Mouse (Mus musculus) 3T3-L1 (cell line): Measurements from ENCODE around the gene Gm20696.

Experiments used
- DNase-seq: peaks from one replicate; pipeline ENCODE4 v3.0.0-alpha.2; 2015; ENCODE audit warnings: low read depth, low spot score

Gm20696 gene

GRCm38 (mm10) chr6:99211663-99212333, 454.8 kb downstream of the Gm20696 start:
- no peak for DNase-seq

GRCm38 (mm10) chr6:99210161-99210560, 456.4 kb downstream of the Gm20696 start:
- DNase-seq, result no peak
